Mouse (Mus musculus) kidney, postnatal 25 days (tissue): ENCODE data around the gene Vmn1r195.
A peak's percentile ranks its signal among the peaks of the same experiment; 100 is the strongest.
"Not testable (repeated sequence)": the region's sequence is repeated elsewhere in the genome, so short reads cannot be mapped to it uniquely, and the experiment has no call there.

Experiments used
- DNase-seq, 2 experiments: peaks; one replicate each; pipeline ENCODE4 v3.0.0; 2021; ENCODE audit warnings: mixed read lengths in 2 of 2

Vmn1r195 gene

DNA sequence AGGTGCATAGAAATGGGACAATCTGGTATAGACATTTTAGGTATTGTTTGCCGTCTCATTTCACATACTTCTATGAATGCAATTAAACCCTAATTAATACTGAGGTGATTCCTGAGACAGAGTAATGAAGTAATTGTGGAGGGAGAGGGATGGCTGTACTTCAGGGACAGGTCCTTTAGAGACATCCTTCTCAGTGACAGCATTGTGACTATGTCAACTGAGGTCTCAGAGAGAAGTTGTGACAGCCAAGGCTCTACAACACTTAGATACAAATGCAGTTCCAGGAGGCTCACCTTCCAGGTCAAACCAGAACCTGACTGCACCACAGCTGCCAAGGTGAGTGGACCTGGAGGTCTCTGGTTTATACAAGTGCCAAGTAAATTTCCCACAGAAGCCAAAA lies at the start of gene Vmn1r195:
Gene Vmn1r195, plus strand, starts transcription at position 301 of the 400 bp plus-strand sequence.
- not testable (repeated sequence) for DNase-seq

DNA sequence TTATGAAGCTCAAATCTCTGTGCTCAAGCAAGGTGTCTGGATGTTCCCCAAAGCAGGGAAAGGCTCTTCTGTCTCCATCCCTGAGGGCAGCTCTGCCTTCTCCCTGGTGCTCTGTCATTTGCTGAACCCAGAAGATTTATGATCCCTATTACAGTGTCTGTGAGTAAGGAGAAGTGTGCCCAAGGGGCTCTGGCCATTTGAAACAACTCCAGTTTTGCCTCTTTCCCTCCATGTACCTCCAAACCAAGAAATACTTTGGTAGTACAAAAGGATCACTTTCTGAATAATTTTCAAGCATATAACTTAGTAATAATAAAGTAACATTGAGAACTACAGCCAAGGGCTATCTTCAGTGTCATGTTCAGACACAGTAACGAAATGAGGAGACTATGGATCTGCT lies 47.3 kb upstream of the Vmn1r195 start, which contains the start of gene Vmn1r193:
Gene Vmn1r193, minus strand, starts transcription at position 101 of the 400 bp plus-strand sequence.
- not testable (repeated sequence) for DNase-seq

DNA sequence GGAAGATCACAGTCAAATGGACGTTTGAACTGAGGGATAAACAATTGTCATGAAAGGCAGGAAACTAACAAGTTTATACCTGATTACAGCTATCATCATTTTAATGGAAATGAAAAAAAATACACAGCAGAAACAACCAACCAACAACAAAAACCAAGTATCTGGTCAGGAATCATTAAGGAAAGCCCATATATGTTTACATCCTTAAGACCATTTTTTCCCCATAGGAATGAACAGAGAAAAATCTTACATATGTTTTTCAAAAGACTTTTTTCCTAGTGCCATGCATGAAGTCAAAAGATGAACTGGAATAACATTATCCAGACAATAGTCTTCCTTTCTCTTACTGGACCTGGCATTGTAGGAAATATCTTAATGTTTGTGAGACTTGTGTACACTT lies 26.4 kb upstream of the Vmn1r195 start, which contains the start of gene Vmn1r194:
Gene Vmn1r194, plus strand, starts transcription at position 301 of the 400 bp plus-strand sequence.
- DNase-seq = no peak

DNA sequence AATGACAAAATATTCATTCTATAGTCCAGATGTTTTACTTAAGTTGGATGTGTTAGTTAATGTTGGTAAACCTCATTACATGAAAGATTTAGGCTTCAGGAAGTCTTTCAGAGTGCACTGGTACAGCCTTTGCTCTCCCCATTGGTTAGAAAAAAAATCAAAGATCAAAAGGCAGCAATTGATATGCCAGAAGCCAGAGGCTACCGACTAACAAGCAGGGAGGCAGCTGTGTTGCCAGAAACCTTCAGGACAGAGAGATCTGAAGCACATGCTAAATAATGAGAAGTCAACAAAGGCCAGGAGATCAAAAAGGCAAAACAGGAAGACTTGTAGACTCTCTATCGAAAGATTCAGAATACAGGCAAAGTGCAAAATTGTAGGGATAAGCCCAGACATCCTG lies 1.4 kb downstream of the Vmn1r195 start:
- DNase-seq = no peak

DNA sequence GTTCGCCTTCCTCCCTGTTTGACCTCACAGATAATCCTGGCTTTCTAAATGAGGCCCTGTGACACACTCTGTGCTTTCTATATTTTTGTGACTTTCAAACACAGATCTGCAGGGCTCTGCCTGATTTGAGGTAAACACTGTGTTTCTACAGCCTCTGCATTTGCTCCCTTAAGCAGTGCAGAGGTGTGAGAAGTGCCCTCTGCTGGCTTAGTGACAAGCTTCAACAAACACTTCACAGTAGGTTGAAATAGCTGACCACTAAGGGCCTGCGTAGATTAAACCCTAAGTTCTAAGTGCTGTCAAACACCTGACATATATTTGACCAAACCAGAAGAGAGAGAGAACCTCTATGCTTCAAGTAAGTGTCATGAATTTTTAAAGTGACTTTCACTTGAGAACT lies 14.3 kb downstream of the Vmn1r195 start:
- DNase-seq = no peak

DNA sequence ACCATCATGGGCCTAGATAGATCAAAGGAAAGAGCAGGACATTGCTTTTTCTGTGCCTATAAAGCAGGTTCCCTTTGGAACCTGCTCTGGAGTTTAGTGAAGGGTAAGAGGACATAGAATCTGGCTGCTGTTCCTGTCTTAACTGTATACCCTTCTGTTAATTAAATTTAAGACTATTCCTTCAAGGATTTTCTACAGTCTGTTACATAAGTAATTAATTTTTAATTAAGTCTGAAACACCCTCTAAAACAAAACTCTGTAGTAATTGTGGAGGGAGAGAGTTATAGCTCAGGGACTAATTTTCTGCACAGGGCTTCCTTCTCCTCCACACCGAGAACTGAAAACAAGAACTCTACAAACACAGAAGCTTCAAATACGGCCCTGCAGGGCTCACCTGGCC lies 19.3 kb downstream of the Vmn1r195 start, which contains the start of gene Vmn1r196:
Gene Vmn1r196, plus strand, starts transcription at position 301 of the 400 bp plus-strand sequence.
- no peak for DNase-seq

DNA sequence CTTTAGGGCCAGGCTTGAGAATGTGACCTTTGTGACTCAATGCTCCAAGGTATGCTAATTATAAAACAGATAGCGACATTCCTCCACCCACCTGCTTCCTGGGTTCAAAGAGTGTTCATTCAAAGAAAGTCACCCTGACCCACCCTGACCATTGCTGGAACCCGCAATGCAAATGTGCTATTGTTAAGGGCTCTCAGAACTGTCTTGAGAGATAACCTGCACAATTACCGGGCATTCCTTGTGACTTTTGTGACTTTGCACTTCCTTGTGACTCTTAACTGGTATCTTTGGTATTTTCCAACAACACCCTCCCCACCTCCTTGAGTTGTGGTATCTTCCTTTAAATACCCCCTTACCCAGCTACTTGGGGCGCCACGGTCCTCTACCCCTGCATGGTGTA lies 37.8 kb downstream of the Vmn1r195 start:
- DNase-seq = not testable (repeated sequence)

DNA sequence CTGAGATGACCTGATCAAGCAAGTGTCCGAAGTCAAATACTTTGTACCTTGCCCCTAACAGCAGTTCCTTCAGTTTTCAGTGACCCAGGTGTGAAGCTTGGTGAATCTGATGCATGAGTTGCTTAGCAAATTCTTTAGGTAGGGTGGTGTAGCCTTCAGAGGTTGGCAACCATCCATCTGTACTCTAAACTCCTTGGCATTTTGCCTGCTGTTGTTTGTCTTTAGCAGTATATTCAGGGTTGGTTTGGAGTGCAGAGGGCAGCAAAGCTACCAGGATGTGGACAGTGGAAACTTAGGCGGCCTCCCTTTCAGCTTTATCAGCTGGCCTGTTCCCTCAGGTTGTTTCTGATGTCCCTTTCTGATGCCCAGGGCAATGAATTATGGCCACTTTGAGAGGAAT lies 45.0 kb downstream of the Vmn1r195 start:
- peak in 1 of 2 experiments; percentile 13 for DNase-seq

DNA sequence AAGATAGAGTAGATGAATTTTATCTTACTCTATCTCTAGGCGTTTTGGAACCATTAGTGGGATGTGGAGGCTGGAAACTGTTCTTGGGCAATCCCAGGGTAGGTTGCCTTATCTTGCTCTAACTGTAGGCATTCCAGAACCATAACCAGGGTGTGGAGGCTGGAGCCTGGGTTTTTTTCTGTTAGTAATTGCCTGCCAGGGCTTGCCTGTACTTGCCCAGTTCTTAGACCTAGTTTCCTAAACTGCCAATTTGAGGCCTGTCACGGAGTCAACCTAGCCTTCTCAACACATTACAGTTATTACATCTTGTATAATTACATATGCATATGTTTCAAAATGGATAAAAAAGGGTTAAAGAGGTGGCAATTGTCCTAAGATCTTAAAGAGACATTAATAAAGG lies 47.0 kb downstream of the Vmn1r195 start:
- DNase-seq = no peak

DNA sequence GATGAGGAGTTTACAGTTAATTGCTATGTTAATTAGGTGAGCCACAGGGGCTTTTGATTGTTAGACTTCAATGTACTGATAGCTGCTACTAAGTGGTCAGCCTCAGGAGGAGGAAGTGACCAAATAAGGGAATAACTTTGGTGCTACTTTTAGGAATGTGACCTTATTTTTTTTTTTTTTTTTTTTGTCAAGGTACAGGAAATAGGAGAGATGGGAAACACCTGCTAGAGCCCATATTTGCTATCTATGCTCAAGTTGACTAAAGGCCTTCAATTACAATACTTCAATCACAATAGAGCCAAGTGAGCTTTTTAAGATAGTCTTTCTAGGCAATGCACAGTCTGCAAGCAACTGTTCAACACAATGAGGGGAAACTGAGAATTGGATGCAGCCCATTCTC lies 49.8 kb downstream of the Vmn1r195 start:
- no peak for DNase-seq

DNA sequence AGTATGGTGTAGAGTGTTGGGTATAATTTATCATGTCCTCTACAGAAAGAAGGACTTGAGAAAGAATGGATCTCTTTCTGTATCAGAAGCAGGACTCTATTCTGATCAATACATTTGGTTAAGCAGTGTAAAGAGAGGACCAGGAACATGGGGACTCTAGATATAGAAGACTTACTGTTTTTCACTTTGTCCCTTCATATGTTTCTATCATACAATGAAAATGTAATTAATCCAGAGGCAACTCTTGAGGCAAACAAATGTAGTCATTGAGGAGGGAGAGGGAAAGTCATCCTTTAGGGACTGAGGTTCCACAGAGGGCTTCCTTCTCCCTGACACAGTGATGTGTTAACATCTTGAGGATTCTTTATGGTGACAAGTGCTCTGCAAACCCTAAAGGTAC lies 54.0 kb downstream of the Vmn1r195 start, which contains the start of gene Vmn1r197:
Gene Vmn1r197, plus strand, starts transcription at position 301 of the 400 bp plus-strand sequence.
- no peak for DNase-seq
